Mouse (Mus musculus) urinary bladder, adult 18-20 months (tissue): ENCODE data around the gene Baz2b.

ENCODE experiments used
- DNase-seq, 2 experiments: peaks; one replicate each; pipeline ENCODE4 v3.0.0; 2022; ENCODE audit warnings: low spot score in 2 of 2, mixed read lengths in 2 of 2

The Baz2b gene

GRCm38 (mm10) chr2:60003038-60003664 is 206.5 kb downstream of the Baz2b start:
- no peak for DNase-seq

- no peak for DNase-seq
These were observed 209.4 kb downstream of the Baz2b start for GRCm38 (mm10) chr2:60000268-60000667.

GRCm38 (mm10) chr2:59997479-59998228 is 212.0 kb downstream of the Baz2b start:
- peak in 1 of 2 experiments; percentile 34 for DNase-seq

GRCm38 (mm10) chr2:59996911-59997310 is 212.7 kb downstream of the Baz2b start:
- no peak for DNase-seq

- DNase-seq = no peak
These were observed 216.5 kb downstream of the Baz2b start for GRCm38 (mm10) chr2:59993190-59993535.

GRCm38 (mm10) chr2:59992488-59993189 is 217.0 kb downstream of the Baz2b start:
- DNase-seq = no peak

GRCm38 (mm10) chr2:59991775-59992174 is 217.9 kb downstream of the Baz2b start:
- DNase-seq = no peak

GRCm38 (mm10) chr2:59987521-59987920 is 222.1 kb downstream of the Baz2b start:
- no peak for DNase-seq

GRCm38 (mm10) chr2:59979488-59980220 is 230.0 kb downstream of the Baz2b start:
- no peak for DNase-seq

GRCm38 (mm10) chr2:59976680-59977079 is 233.0 kb downstream of the Baz2b start:
- DNase-seq = no peak

GRCm38 (mm10) chr2:59975772-59976171 is 233.9 kb downstream of the Baz2b start:
- no peak for DNase-seq

GRCm38 (mm10) chr2:59973962-59974361 is 235.7 kb downstream of the Baz2b start:
- no peak for DNase-seq

- no peak for DNase-seq
These were observed 236.5 kb downstream of the Baz2b start for GRCm38 (mm10) chr2:59973104-59973641.

- DNase-seq = no peak
These were observed 239.1 kb downstream of the Baz2b start for GRCm38 (mm10) chr2:59970511-59970910.

GRCm38 (mm10) chr2:59969099-59969498 is 240.5 kb downstream of the Baz2b start:
- no peak for DNase-seq

GRCm38 (mm10) chr2:59968593-59968992 is 241.0 kb downstream of the Baz2b start:
- no peak for DNase-seq

GRCm38 (mm10) chr2:59966454-59966853 is 243.2 kb downstream of the Baz2b start:
- DNase-seq = no peak

- DNase-seq = no peak
These were observed 246.6 kb downstream of the Baz2b start for GRCm38 (mm10) chr2:59963011-59963410.

GRCm38 (mm10) chr2:59962579-59962978 is 247.1 kb downstream of the Baz2b start:
- DNase-seq = no peak

- no peak for DNase-seq
These were observed 249.2 kb downstream of the Baz2b start for GRCm38 (mm10) chr2:59960495-59960772.

GRCm38 (mm10) chr2:59959668-59960494 is 249.8 kb downstream of the Baz2b start:
- no peak for DNase-seq
